In genomic region chr19:43689419-43690246, GRCm38 (mm10) we compare ENCODE assay signal across 8 mouse cellular contexts. TPM values are rescaled to one million over a fixed set of nuclear protein-coding genes. Genes with fewer than 3 reads are reported as not detected.
A peak's percentile ranks its signal among the peaks of the same experiment; 100 is the strongest.
DNase-seq lines count a peak whose midpoint lies in the region; ATAC-seq and TF ChIP-seq lines count a peak whose summit lies in the region.

TSS of gene Entpd7 (plus strand) at chr19:43689672.

- WGBS in heart, embryonic 12.5 days = under 1% methylated on average over 60 of the region's 60 CpGs
- WGBS in kidney, postnatal 0 days = under 1% methylated on average over 60 of the region's 60 CpGs
- WGBS in liver, embryonic 11.5 days = under 1% methylated on average over 60 of the region's 60 CpGs
- WGBS in stomach, embryonic 14.5 days = under 1% methylated on average over 60 of the region's 60 CpGs

- ATAC-seq in heart, embryonic 12.5 days (ENCODE audit: insufficient number of reproducible peaks, low FRiP score) = peak; percentile 99
- ATAC-seq in kidney, postnatal 0 days (replicated peaks; ENCODE audit: low FRiP score, low read depth) = peak; percentile 99
- peak; percentile 100 for ATAC-seq in liver, embryonic 11.5 days (replicated peaks; ENCODE audit: low FRiP score)
- peak; percentile 99 for ATAC-seq in stomach, embryonic 14.5 days (ENCODE audit: insufficient number of reproducible peaks, insufficient read depth, low FRiP score, low read depth)

- peak within 1 kb of the TSS; percentile 85 for H3K4me3 ChIP-seq in C2C12 (ENCODE audit: insufficient read depth, poor library complexity, severe bottlenecking)
- H3K4me3 ChIP-seq in erythroblast, embryonic 14.5 days (replicated peaks) = peak within 1 kb of the TSS; percentile 86
- peak within 1 kb of the TSS; percentile 86 for H3K4me3 ChIP-seq in heart, embryonic 12.5 days
- H3K4me3 ChIP-seq in kidney, postnatal 0 days (replicated peaks; ENCODE audit: low read depth, low read length) = peak within 1 kb of the TSS; percentile 86
- H3K4me3 ChIP-seq in liver, embryonic 11.5 days (ENCODE audit: low read depth, low read length) = peak within 1 kb of the TSS; percentile 94
- peak within 1 kb of the TSS; percentile 95 for H3K4me3 ChIP-seq in stomach, embryonic 14.5 days (ENCODE audit: low read depth, low read length)

- peaks cover 19% of the 10 kb centered on the region for H3K4me1 ChIP-seq in erythroblast, embryonic 14.5 days (ENCODE audit: control insufficient read depth)
- peaks cover 6% of the 10 kb centered on the region; the same call in 1 of the 2 replicates for H3K4me1 ChIP-seq in heart, embryonic 12.5 days (replicated peaks)
- H3K4me1 ChIP-seq in kidney, postnatal 0 days (replicated peaks; ENCODE audit: insufficient read depth, low read length) = no peaks in the 10 kb centered on the region; the same call in 1 of the 2 replicates
- 0 out of 2 replicates have a peak, but pooled peaks cover 3% of the 10 kb centered on the region for H3K4me1 ChIP-seq in liver, embryonic 11.5 days (replicated peaks; ENCODE audit: control insufficient read depth, insufficient read depth, low read length)
- 0 out of 2 replicates have a peak, but pooled peaks cover 2% of the 10 kb centered on the region for H3K4me1 ChIP-seq in stomach, embryonic 14.5 days (ENCODE audit: control insufficient read depth, insufficient read depth, low read length)

- no peak for TF ChIP-seq CTCF in C2C12 (IDR thresholded peaks at IDR 0.05; ENCODE audit: control insufficient read depth, insufficient read depth, insufficient read length)
- TF ChIP-seq CTCF in brain, embryonic 14.5 days (IDR thresholded peaks at IDR 0.05; ENCODE audit: borderline replicate concordance, extremely low read depth, insufficient read depth, insufficient read length) = peak; percentile 45; the same call in 1 of the 2 replicates
- peak; percentile 66 for TF ChIP-seq CTCF in kidney, postnatal 0 days (IDR thresholded peaks at IDR 0.05; ENCODE audit: low read depth)

- no peaks in the 10 kb centered on the region for H3K9me3 ChIP-seq in erythroblast, embryonic 14.5 days (ENCODE audit: control insufficient read depth, low read length)
- no peaks in the 10 kb centered on the region for H3K9me3 ChIP-seq in heart, embryonic 12.5 days (replicated peaks)
- H3K9me3 ChIP-seq in kidney, postnatal 0 days (replicated peaks; ENCODE audit: low read length) = no peaks in the 10 kb centered on the region
- no peaks in the 10 kb centered on the region for H3K9me3 ChIP-seq in liver, embryonic 11.5 days (ENCODE audit: control insufficient read depth, low read length)
- no peaks in the 10 kb centered on the region for H3K9me3 ChIP-seq in stomach, embryonic 14.5 days (ENCODE audit: control insufficient read depth, low read depth, low read length)

- H3K4me2 ChIP-seq in heart, embryonic 12.5 days = peak within 1 kb of the TSS; percentile 96
- peak within 1 kb of the TSS; percentile 90 for H3K4me2 ChIP-seq in kidney, postnatal 0 days (ENCODE audit: low read length)
- peak within 1 kb of the TSS; percentile 80 for H3K4me2 ChIP-seq in liver, embryonic 11.5 days
- H3K4me2 ChIP-seq in stomach, embryonic 14.5 days (replicated peaks; ENCODE audit: low read depth, low read length) = peak within 1 kb of the TSS; percentile 79

- peak; percentile 68; the same call in 1 of the 2 replicates for TF ChIP-seq POLR2A in brain, embryonic 14.5 days (IDR thresholded peaks at IDR 0.05; ENCODE audit: borderline replicate concordance, extremely low read depth, insufficient read depth, insufficient read length, poor library complexity, severe bottlenecking)

- H3K79me3 ChIP-seq in C2C12 (ENCODE audit: low read depth) = peaks cover 6% of the 10 kb centered on the region

- peaks cover 5% of the 10 kb centered on the region for H3K36me3 ChIP-seq in C2C12 (ENCODE audit: control insufficient read depth, insufficient read depth)
- peaks cover 2% of the 10 kb centered on the region for H3K36me3 ChIP-seq in erythroblast, embryonic 14.5 days (ENCODE audit: control insufficient read depth)
- H3K36me3 ChIP-seq in heart, embryonic 12.5 days = peaks cover 16% of the 10 kb centered on the region
- no peaks in the 10 kb centered on the region for H3K36me3 ChIP-seq in kidney, postnatal 0 days (ENCODE audit: insufficient read depth, low read length)
- peaks cover 3% of the 10 kb centered on the region; the same call in 1 of the 2 replicates for H3K36me3 ChIP-seq in liver, embryonic 11.5 days (ENCODE audit: control insufficient read depth, insufficient read depth, low read length)
- peaks cover 10% of the 10 kb centered on the region; the same call in 1 of the 2 replicates for H3K36me3 ChIP-seq in stomach, embryonic 14.5 days (ENCODE audit: control insufficient read depth, insufficient read depth, low read length)

- H3K9ac ChIP-seq in heart, embryonic 12.5 days = peak within 1 kb of the TSS; percentile 82
- H3K9ac ChIP-seq in kidney, postnatal 0 days (ENCODE audit: low read depth, low read length) = peak within 1 kb of the TSS; percentile 83
- H3K9ac ChIP-seq in liver, embryonic 11.5 days (ENCODE audit: low read depth, low read length) = peak within 1 kb of the TSS; percentile 70
- peak within 1 kb of the TSS; percentile 80 for H3K9ac ChIP-seq in stomach, embryonic 14.5 days (replicated peaks; ENCODE audit: low read depth, low read length)

- H3K27ac ChIP-seq in heart, embryonic 12.5 days (ENCODE audit: poor library complexity, severe bottlenecking) = peak within 1 kb of the TSS; percentile 34; the same call in 1 of the 2 replicates
- peak within 1 kb of the TSS; percentile 50 for H3K27ac ChIP-seq in kidney, postnatal 0 days
- no peak within 1 kb of the TSS for H3K27ac ChIP-seq in liver, embryonic 11.5 days (ENCODE audit: low read depth, low read length)
- H3K27ac ChIP-seq in stomach, embryonic 14.5 days (ENCODE audit: low read length) = peak within 1 kb of the TSS; percentile 71

- H3ac ChIP-seq in C2C12 (ENCODE audit: control insufficient read depth, insufficient read length, low read depth) = peak within 1 kb of the TSS; percentile 86

- DNase-seq in brain, embryonic 14.5 days (ENCODE audit: low read depth) = peak; percentile 98
- peak; percentile 98 for DNase-seq in kidney, postnatal 0 days (ENCODE audit: low spot score)
- DNase-seq in liver, embryonic 11.5 days (ENCODE audit: low spot score) = peak; percentile 94
- DNase-seq in naive thymus-derived CD4-positive, alpha-beta T cell, adult 2 months (ENCODE audit: low read depth) = peak; percentile 93

- peaks cover 32% of the 10 kb centered on the region for H3K79me2 ChIP-seq in C2C12 (ENCODE audit: control insufficient read depth, insufficient read depth)

- no peaks in the 10 kb centered on the region for H3K27me3 ChIP-seq in C2C12 (ENCODE audit: control insufficient read depth, insufficient read depth, insufficient read length)
- H3K27me3 ChIP-seq in erythroblast, embryonic 14.5 days (ENCODE audit: control insufficient read depth) = no peaks in the 10 kb centered on the region
- H3K27me3 ChIP-seq in heart, embryonic 12.5 days (replicated peaks) = no peaks in the 10 kb centered on the region; the same call in 1 of the 2 replicates
- no peaks in the 10 kb centered on the region for H3K27me3 ChIP-seq in kidney, postnatal 0 days (ENCODE audit: insufficient read depth, low read length)
- no peaks in the 10 kb centered on the region for H3K27me3 ChIP-seq in liver, embryonic 11.5 days (replicated peaks; ENCODE audit: control insufficient read depth, insufficient read depth, low read length)
- H3K27me3 ChIP-seq in stomach, embryonic 14.5 days (ENCODE audit: control insufficient read depth, insufficient read depth, low read length) = no peaks in the 10 kb centered on the region

TF ChIP-seq in C2C12, 6 proteins besides CTCF, POLR2A, EP300 and RAD21:
- TF ChIP-seq MYOD1 (IDR thresholded peaks at IDR 0.05; ENCODE audit: control insufficient read depth, insufficient read length, low read depth) = no peak
- no peak for TF ChIP-seq MAX (IDR thresholded peaks at IDR 0.05)

RNA-seq across cellular contexts. Expression of gene Entpd7, which starts in this region (rescaled TPM):
- polyA plus RNA-seq in C2C12 (2012; fragmentation: generic; extraction: Trizol) = 4.3 TPM
- polyA plus RNA-seq in brain, embryonic 14.5 days (2012; rRNA removed) = 7.2 and 10.1 TPM in 2 replicates
- 0.02 and 0.04 TPM in 2 replicates for polyA plus RNA-seq in erythroblast, embryonic 14.5 days (2012)
- polyA plus RNA-seq in heart, embryonic 12.5 days (2016; fragmentation: Nextera tagmentation; extraction: Ambion mirVana) = 6.6 and 8.0 TPM in 2 replicates
- 11.3 and 12.0 TPM in 2 replicates for polyA plus RNA-seq in kidney, postnatal 0 days (2015; fragmentation: Nextera tagmentation; extraction: Ambion mirVana)
- polyA plus RNA-seq in liver, embryonic 11.5 days (2014; fragmentation: Nextera tagmentation; extraction: Ambion mirVana) = 8.5 and 9.2 TPM in 2 replicates
- 15.7 and 16.3 TPM in 2 replicates for polyA plus RNA-seq in stomach, embryonic 14.5 days (2014; fragmentation: Nextera tagmentation; extraction: Ambion mirVana)
